Mouse (Mus musculus): ENCODE results near the gene Erich2. TPM values are rescaled to one million over a fixed set of nuclear protein-coding genes. Genes with fewer than 3 reads are reported as not detected.

Erich2 gene
- polyA plus RNA-seq, 1 experiment: 0.94 TPM

GRCm38 (mm10) chr2:70561077-70561795 lies 52.6 kb downstream of the Erich2 start:
- DNase-seq (ENCODE audit: extremely low spot score in 1 of 2, low spot score in 1 of 2): peak in 1 of 2 experiments; percentile 79

GRCm38 (mm10) chr2:70562011-70562491 lies 53.4 kb downstream of the Erich2 start:
- no peak for DNase-seq (ENCODE audit: extremely low spot score in 1 of 2, low spot score in 1 of 2)

GRCm38 (mm10) chr2:70562611-70562980 lies 54.0 kb downstream of the Erich2 start:
- DNase-seq (ENCODE audit: extremely low spot score in 1 of 2, low spot score in 1 of 2): no peak

- DNase-seq (ENCODE audit: extremely low spot score in 1 of 2, low spot score in 1 of 2): no peak
These were observed 54.5 kb downstream of the Erich2 start for GRCm38 (mm10) chr2:70562981-70563671.

GRCm38 (mm10) chr2:70563721-70564645 lies 55.4 kb downstream of the Erich2 start:
- DNase-seq (ENCODE audit: extremely low spot score in 1 of 2, low spot score in 1 of 2): no peak

- DNase-seq (ENCODE audit: extremely low spot score in 1 of 2, low spot score in 1 of 2): no peak
These were observed 56.2 kb downstream of the Erich2 start for GRCm38 (mm10) chr2:70564646-70565315.

- no peak for DNase-seq (ENCODE audit: extremely low spot score in 1 of 2, low spot score in 1 of 2)
These were observed 57.3 kb downstream of the Erich2 start for GRCm38 (mm10) chr2:70565651-70566602.

- no peak for DNase-seq (ENCODE audit: extremely low spot score in 1 of 2, low spot score in 1 of 2)
These were observed 58.0 kb downstream of the Erich2 start for GRCm38 (mm10) chr2:70566603-70566981.

GRCm38 (mm10) chr2:70567071-70567681 lies 58.6 kb downstream of the Erich2 start:
- DNase-seq (ENCODE audit: extremely low spot score in 1 of 2, low spot score in 1 of 2): no peak

- no peak for DNase-seq (ENCODE audit: extremely low spot score in 1 of 2, low spot score in 1 of 2)
These were observed 59.1 kb downstream of the Erich2 start for GRCm38 (mm10) chr2:70567682-70568077.

- no peak for DNase-seq (ENCODE audit: extremely low spot score in 1 of 2, low spot score in 1 of 2)
These were observed 59.8 kb downstream of the Erich2 start for GRCm38 (mm10) chr2:70568198-70568941.

- DNase-seq (ENCODE audit: extremely low spot score in 1 of 2, low spot score in 1 of 2): no peak
These were observed 63.1 kb downstream of the Erich2 start for GRCm38 (mm10) chr2:70571698-70572097.

- no peak for DNase-seq (ENCODE audit: extremely low spot score in 1 of 2, low spot score in 1 of 2)
These were observed 63.6 kb downstream of the Erich2 start for GRCm38 (mm10) chr2:70572251-70572650.

GRCm38 (mm10) chr2:70573544-70574210 lies 65.1 kb downstream of the Erich2 start:
- DNase-seq (ENCODE audit: extremely low spot score in 1 of 2, low spot score in 1 of 2): no peak

- DNase-seq (ENCODE audit: extremely low spot score in 1 of 2, low spot score in 1 of 2): no peak
These were observed 79.6 kb downstream of the Erich2 start for GRCm38 (mm10) chr2:70588200-70588599.
